ENCODE assay signal across 8 mouse cellular contexts in the genomic region with DNA sequence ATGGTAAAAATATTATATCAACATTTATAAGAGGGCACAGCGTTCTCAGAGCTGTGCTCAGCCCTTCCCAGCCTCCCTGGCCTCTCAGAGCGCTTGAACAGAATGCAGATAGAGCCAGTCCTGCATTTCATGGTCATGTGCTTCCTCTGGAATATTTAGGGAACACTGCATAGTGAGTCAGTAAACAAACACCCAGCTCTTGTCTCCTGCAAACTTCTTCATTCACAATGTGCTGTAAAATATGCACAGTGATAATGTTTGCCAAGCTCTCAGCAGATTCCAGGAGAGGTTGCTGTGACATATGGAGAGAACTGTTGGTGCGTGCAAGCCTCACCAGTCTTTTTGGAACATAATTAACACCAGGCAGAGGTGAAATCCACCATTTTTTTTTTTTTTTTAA. TPM values are rescaled to one million over a fixed set of nuclear protein-coding genes. Genes with fewer than 3 reads are reported as not detected.
DNase-seq lines count a peak whose midpoint lies in the region; ATAC-seq lines count a peak whose summit lies in the region.

No protein-coding gene starts in this region.

- H3K4me2 ChIP-seq in neural tube, embryonic 13.5 days: no peak overlapping the region
- no peak overlapping the region for H3K4me2 ChIP-seq in neural tube, embryonic 15.5 days

- peaks cover 68% of the 10 kb centered on the region for H3K36me3 ChIP-seq in neural tube, embryonic 13.5 days
- peaks cover 60% of the 10 kb centered on the region for H3K36me3 ChIP-seq in neural tube, embryonic 15.5 days
- H3K36me3 ChIP-seq in midbrain, embryonic 10.5 days: no peaks in the 10 kb centered on the region

- H3K4me1 ChIP-seq in neural tube, embryonic 13.5 days (replicated peaks): no peaks in the 10 kb centered on the region
- no peaks in the 10 kb centered on the region; the same call in 1 of the 2 replicates for H3K4me1 ChIP-seq in neural tube, embryonic 15.5 days
- H3K4me1 ChIP-seq in midbrain, embryonic 10.5 days: peaks cover 14% of the 10 kb centered on the region

- H3K27ac ChIP-seq in neural tube, embryonic 13.5 days (replicated peaks): no peak overlapping the region
- H3K27ac ChIP-seq in neural tube, embryonic 15.5 days (replicated peaks): no peak overlapping the region
- no peak overlapping the region for H3K27ac ChIP-seq in midbrain, embryonic 10.5 days (replicated peaks)

- H3K9me3 ChIP-seq in neural tube, embryonic 13.5 days: no peaks in the 10 kb centered on the region
- H3K9me3 ChIP-seq in neural tube, embryonic 15.5 days (replicated peaks): no peaks in the 10 kb centered on the region
- no peaks in the 10 kb centered on the region for H3K9me3 ChIP-seq in midbrain, embryonic 10.5 days (replicated peaks)

- no peak overlapping the region for H3K9ac ChIP-seq in neural tube, embryonic 13.5 days
- no peak overlapping the region for H3K9ac ChIP-seq in neural tube, embryonic 15.5 days (replicated peaks)

- WGBS in neural tube, embryonic 13.5 days: 81% methylated on average over 3 of the region's 3 CpGs
- WGBS in neural tube, embryonic 15.5 days: 59% methylated on average over 3 of the region's 3 CpGs
- 90% methylated on average over 3 of the region's 3 CpGs for WGBS in midbrain, embryonic 10.5 days

- no peak overlapping the region for H3K4me3 ChIP-seq in neural tube, embryonic 13.5 days
- H3K4me3 ChIP-seq in neural tube, embryonic 15.5 days (replicated peaks): no peak overlapping the region
- no peak overlapping the region for H3K4me3 ChIP-seq in midbrain, embryonic 10.5 days

- H3K27me3 ChIP-seq in neural tube, embryonic 13.5 days: no peaks in the 10 kb centered on the region
- no peaks in the 10 kb centered on the region for H3K27me3 ChIP-seq in neural tube, embryonic 15.5 days (replicated peaks)
- no peaks in the 10 kb centered on the region for H3K27me3 ChIP-seq in midbrain, embryonic 10.5 days (ENCODE audit: low read depth, poor library complexity, severe bottlenecking)

- peak; percentile 88 for ATAC-seq in frontal cortex, adult (ENCODE audit: low TSS enrichment)
- 0 out of 2 replicates have a peak, but pooled peaks have one; percentile 23 for ATAC-seq in neural tube, embryonic 13.5 days (ENCODE audit: low read depth)
- no peak for ATAC-seq in neural tube, embryonic 15.5 days (ENCODE audit: low FRiP score)

- DNase-seq in frontal cortex, postnatal 25 days (ENCODE audit: low spot score in 2 of 2): no peak
- DNase-seq in layer of hippocampus, adult 9-11 months: peak; percentile 77
- DNase-seq in telencephalon, adult 2 months (ENCODE audit: low read depth, low spot score): peak; percentile 89
- no peak for DNase-seq in kidney, postnatal 14 days
- DNase-seq in midbrain, embryonic 10.5 days (ENCODE audit: low spot score): no peak

RNA-seq across cellular contexts. Expression of gene Pxk, which starts 37.1 kb away (rescaled TPM):
- 64.3 and 67.8 TPM in 2 replicates for polyA plus RNA-seq in neural tube, embryonic 13.5 days (2015; fragmentation: Nextera tagmentation; extraction: Ambion mirVana)
- polyA plus RNA-seq in neural tube, embryonic 15.5 days (2015; fragmentation: Nextera tagmentation; extraction: Ambion mirVana): 75.2 and 78.5 TPM in 2 replicates
- 14.7 and 17.8 TPM in 2 replicates for polyA plus RNA-seq in midbrain, embryonic 10.5 days (2016; fragmentation: Nextera tagmentation; extraction: Ambion mirVana)

RNA-seq across cellular contexts. Expression of gene Pdhb, which starts 37.7 kb away (rescaled TPM):
- 259 and 285 TPM in 2 replicates for polyA plus RNA-seq in neural tube, embryonic 13.5 days (2015; fragmentation: Nextera tagmentation; extraction: Ambion mirVana)
- 296 and 297 TPM in 2 replicates for polyA plus RNA-seq in neural tube, embryonic 15.5 days (2015; fragmentation: Nextera tagmentation; extraction: Ambion mirVana)
- polyA plus RNA-seq in midbrain, embryonic 10.5 days (2016; fragmentation: Nextera tagmentation; extraction: Ambion mirVana): 214 and 225 TPM in 2 replicates

RNA-seq across cellular contexts. Expression of gene Rpp14, which starts 55.0 kb away (rescaled TPM):
- 50.0 and 58.1 TPM in 2 replicates for polyA plus RNA-seq in neural tube, embryonic 13.5 days (2015; fragmentation: Nextera tagmentation; extraction: Ambion mirVana)
- 43.1 and 57.9 TPM in 2 replicates for polyA plus RNA-seq in neural tube, embryonic 15.5 days (2015; fragmentation: Nextera tagmentation; extraction: Ambion mirVana)
- 57.5 and 60.1 TPM in 2 replicates for polyA plus RNA-seq in midbrain, embryonic 10.5 days (2016; fragmentation: Nextera tagmentation; extraction: Ambion mirVana)

Comparison
In these comparisons a context has a peak if more than half of its experiments do, and no peak if none do; other contexts are left out.
1. DNase-seq: peak in layer of hippocampus, adult 9-11 months (single experiment) and telencephalon, adult 2 months (single experiment); none in frontal cortex, postnatal 25 days (0 of 2), kidney, postnatal 14 days (single experiment) and midbrain, embryonic 10.5 days (single experiment).